Mouse (Mus musculus) common myeloid progenitor, adult 5-6 weeks (primary cell): ENCODE results near the gene Olfr279. TPM values are rescaled to one million over a fixed set of nuclear protein-coding genes. Genes with fewer than 3 reads are reported as not detected.

ENCODE experiments used
- ATAC-seq: replicated peaks from 2 replicates; pipeline ENCODE4 v1.8.0; 2016; ENCODE audit warnings: low read depth, mild to moderate bottlenecking, moderate TSS enrichment, inconsistent platforms; ENCODE audit not compliant: poor library complexity, severe bottlenecking
- total RNA-seq: library from RNA; stranded (forward); fragments of 200-1000, 187-1606 nt; gene quantifications from 2 replicates; pipeline ENCODE4 v1.2.3, GENCODE M21; 2017

Olfr279 gene
- total RNA-seq, result not detected in 2 replicates

DNA sequence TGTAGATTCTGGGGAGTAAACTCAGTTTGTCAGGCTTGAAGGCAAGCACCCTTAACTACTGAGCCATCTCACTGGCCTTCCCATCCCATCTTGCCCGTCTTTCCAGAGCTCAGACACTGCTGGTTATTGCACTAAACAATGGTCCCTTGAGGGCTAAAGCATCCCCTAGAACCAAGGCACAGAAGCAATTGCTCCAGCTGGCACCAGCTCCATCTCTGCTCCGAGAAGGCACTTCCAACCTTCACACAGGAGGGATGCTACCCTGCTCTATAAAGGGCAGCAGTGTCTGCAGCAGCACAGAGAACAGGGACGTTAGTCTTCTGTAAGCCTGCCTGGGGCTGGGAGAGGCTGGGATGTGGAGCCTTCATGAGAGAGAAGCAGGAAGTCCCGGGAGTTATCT, at the start of gene Olfr279:
Gene Olfr279, plus strand, starts transcription at position 301 of the 400 bp plus-strand sequence.
- no peak for ATAC-seq

- ATAC-seq, result no peak
These were observed 47.6 kb upstream of the Olfr279 start for GRCm38 (mm10) chr15:98444561-98444960.

- no peak for ATAC-seq
These were observed 43.7 kb upstream of the Olfr279 start for GRCm38 (mm10) chr15:98448521-98448920.

DNA sequence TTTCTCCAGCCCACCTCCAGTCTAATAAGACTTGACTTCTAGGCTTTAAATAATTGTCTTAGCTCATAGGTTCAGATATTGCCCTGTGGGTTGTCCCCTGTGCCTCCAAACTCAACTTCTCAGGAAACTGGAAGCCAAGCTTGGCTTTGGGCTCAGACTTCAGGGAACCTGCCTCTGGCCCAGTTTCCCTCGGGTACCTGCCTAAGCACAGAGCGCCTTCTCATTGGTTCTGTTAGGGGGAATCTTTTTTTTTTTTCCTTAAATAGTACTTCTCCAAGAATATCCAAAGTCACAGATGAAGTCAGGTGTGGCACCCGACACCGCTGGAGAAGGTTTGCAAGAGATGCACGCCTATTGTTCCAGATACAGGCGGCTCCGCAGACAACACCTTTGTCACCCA, 39.9 kb upstream of the Olfr279 start, which contains the start of gene Olfr281:
Gene Olfr281, plus strand, starts transcription at position 301 of the 400 bp plus-strand sequence.
- ATAC-seq, result no peak

DNA sequence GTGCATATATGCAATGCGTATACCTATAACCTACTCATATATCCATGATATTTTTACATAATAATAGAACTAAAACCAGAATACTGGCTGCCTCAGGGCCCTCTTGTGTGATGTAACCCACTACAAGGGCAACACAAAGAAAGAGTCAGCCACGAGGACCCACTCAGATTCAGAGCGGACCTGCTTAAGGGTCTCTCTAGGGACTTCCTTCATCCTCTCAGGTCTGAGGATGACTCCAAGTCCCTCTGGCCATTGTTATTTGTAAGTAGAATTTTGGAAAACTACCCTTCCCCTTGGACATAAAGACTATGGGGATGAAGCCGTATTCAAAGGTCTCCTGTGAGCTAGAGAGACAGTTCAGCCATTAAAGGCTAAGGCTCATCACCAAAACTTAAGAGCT, 22.6 kb upstream of the Olfr279 start, which contains the start of gene OR5BS1P:
Gene OR5BS1P, plus strand, starts transcription at position 301 of the 400 bp plus-strand sequence.
- ATAC-seq, result no peak

- ATAC-seq, result no peak
These were observed 20.7 kb upstream of the Olfr279 start for GRCm38 (mm10) chr15:98471539-98471938.

DNA sequence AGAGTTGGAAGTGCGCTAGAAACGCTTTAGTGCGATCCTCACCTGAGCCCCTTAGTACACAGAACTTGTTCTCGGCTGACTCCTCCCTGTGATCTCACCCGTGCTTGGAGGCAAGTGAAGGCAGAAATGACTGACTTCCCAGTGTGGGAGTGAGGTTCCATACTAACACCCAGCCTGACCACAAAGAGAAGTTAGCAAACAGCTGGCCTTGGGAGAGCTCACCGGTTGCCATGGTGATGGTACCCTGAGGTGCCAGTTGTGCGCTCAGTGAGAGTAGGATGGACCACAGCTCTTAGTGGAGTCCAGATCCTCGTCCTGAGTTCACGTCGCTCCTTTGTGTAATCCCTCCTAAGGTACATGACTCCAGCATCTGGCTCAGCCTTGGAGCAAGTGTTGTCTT, 17.2 kb upstream of the Olfr279 start:
- no peak for ATAC-seq

DNA sequence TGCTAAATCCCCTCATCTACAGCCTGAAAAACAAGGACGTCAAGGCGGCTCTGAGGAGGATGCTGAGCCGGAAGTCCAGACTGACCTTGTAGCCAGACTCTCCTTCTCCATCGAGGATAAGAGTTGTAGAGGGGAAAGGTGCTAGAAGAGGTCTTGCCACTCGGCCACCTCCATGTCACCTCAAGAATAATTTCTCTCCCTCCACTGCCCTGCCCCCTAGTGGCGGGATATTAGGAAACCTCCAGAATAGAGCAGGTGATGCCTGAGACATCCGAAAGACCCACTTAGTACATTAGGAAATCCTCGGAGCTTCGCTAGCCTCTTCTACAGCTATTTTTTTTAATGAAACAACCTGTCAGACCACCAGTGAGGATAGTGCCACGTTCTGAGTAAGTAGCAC, 16.8 kb upstream of the Olfr279 start:
- ATAC-seq, result peak; percentile 69

- ATAC-seq, result no peak
These were observed 15.9 kb upstream of the Olfr279 start for GRCm38 (mm10) chr15:98476281-98476680.

DNA sequence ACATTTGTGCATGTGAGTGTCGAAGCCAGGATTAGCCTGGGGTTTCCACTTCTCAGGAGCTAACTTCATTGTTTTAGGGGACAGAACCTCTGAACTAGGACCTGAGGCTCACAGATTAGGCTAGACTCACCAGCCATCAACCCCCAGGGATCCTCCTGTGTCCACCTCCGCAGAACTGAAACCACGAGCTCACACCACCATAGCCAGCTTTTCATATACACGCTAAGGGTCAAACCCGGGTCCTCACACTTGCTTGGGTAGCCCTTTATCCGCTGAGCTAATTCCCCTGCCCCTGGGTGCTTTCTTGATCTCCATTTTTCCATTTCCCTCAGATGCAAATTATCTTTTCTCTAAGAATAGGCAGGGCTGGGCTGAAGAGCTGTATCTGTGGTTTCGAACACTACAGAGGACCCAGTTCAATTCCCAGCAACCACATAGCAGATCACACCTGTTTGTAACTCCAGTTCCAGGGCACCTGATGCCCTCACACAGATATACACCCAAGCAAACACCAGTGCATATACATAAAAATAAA, 12.6 kb upstream of the Olfr279 start:
- no peak for ATAC-seq

GRCm38 (mm10) chr15:98482701-98483100, 9.5 kb upstream of the Olfr279 start, which contains the start of gene Lalba:
Gene Lalba (minus strand): TSS chr15:98482721.
- ATAC-seq, result no peak

GRCm38 (mm10) chr15:98483907-98484886, 8.0 kb upstream of the Olfr279 start:
- peak; percentile 76 for ATAC-seq

- ATAC-seq, result peak; percentile 66
These were observed 5.7 kb upstream of the Olfr279 start for GRCm38 (mm10) chr15:98486433-98487021.

GRCm38 (mm10) chr15:98491332-98491731, 870 bp upstream of the Olfr279 start:
- no peak for ATAC-seq

GRCm38 (mm10) chr15:98497631-98498030, 5.4 kb downstream of the Olfr279 start:
- no peak for ATAC-seq

- no peak for ATAC-seq
These were observed 11.1 kb downstream of the Olfr279 start for GRCm38 (mm10) chr15:98503317-98503716.

- peak; percentile 77 for ATAC-seq
These were observed 12.3 kb downstream of the Olfr279 start for GRCm38 (mm10) chr15:98504514-98504913.

- peak; percentile 61 for ATAC-seq
These were observed 14.2 kb downstream of the Olfr279 start for GRCm38 (mm10) chr15:98506253-98506957.

DNA sequence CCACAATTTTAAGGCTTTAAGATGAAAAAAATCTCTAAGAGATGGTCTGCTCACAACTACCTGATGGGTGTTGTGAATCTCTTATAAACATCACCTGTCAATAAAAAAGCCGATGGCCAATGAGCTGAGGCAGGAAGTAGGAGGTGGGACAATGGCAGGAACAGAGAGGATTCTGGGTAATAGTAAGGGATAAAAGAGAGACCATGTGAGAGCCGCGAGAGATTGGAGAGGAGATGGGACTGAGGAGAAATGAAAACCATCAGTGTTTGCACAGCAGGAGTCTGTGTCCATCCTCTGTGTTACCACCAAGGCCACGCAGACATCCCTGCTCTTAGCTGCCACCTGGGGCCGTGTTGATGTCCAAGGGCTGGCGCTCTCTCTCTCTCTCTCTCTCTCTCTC, 15.1 kb downstream of the Olfr279 start:
- no peak for ATAC-seq

- no peak for ATAC-seq
These were observed 17.2 kb downstream of the Olfr279 start for GRCm38 (mm10) chr15:98509387-98509786.
